Mouse (Mus musculus): ENCODE results near the gene A930004D18Rik.

GRCm38 (mm10) chr2:18045781-18046181, 8.2 kb upstream of the A930004D18Rik start:
- TF ChIP-seq GATA1 (IDR thresholded peaks at IDR 0.05; ENCODE audit: low read length) (no peak), TAL1 (IDR thresholded peaks at IDR 0.05; ENCODE audit: low read length) (no peak)

All from erythroblast, embryonic 14.5 days (primary cell).